Mouse (Mus musculus) hindbrain, embryonic 11.5 days (tissue): ENCODE results near the gene Amdhd2. TPM values are rescaled to one million over a fixed set of nuclear protein-coding genes. Genes with fewer than 3 reads are reported as not detected.

ENCODE experiments used
- ATAC-seq: fragments of 200-750 bp; cut with Nextera tagmentation; 2 replicates; pipeline ENCODE4 v1.8.0; 2017; ENCODE audit warnings: mild to moderate bottlenecking, moderate TSS enrichment, moderate library complexity; ENCODE audit not compliant: low FRiP score
- DNase-seq: peaks from one replicate; pipeline ENCODE4 v3.0.0-alpha.2; 2015; ENCODE audit warnings: low spot score
- H3K27ac ChIP-seq: fragments of 300-500 bp; sonication (generic); 2 replicates; pipeline ENCODE4 v1.5.1; 2014; ENCODE audit warnings: mild to moderate bottlenecking, low read depth, low read length
- H3K27me3 ChIP-seq: fragments of 300-500 bp; sonication (generic); 2 replicates; pipeline ENCODE4 v1.6.1; 2014; ENCODE audit warnings: mild to moderate bottlenecking, low read length, moderate library complexity, mixed read lengths; ENCODE audit not compliant: control insufficient read depth, insufficient read depth
- H3K36me3 ChIP-seq: fragments of 300-500 bp; sonication (generic); 2 replicates; pipeline ENCODE4 v1.6.1; 2014; ENCODE audit warnings: mild to moderate bottlenecking, low read length, moderate library complexity, mixed read lengths; ENCODE audit not compliant: control insufficient read depth, insufficient read depth
- H3K4me1 ChIP-seq: fragments of 300-500 bp; sonication (generic); replicated peaks from 2 replicates; pipeline ENCODE4 v1.6.1; 2014; ENCODE audit warnings: low read length, mixed read lengths; ENCODE audit not compliant: control insufficient read depth, insufficient read depth
- H3K4me2 ChIP-seq: fragments of 300-500 bp; sonication (generic); replicated peaks from 2 replicates; pipeline ENCODE4 v1.6.1; 2014; ENCODE audit warnings: mild to moderate bottlenecking, low read depth, low read length
- H3K4me3 ChIP-seq: fragments of 300-500 bp; sonication (generic); 2 replicates; pipeline ENCODE4 v1.5.1; 2014; ENCODE audit warnings: low read depth, low read length
- H3K9ac ChIP-seq: fragments of 300-500 bp; sonication (generic); 2 replicates; pipeline ENCODE4 v1.6.1; 2014; ENCODE audit warnings: low read depth, low read length
- H3K9me3 ChIP-seq: fragments of 300-500 bp; sonication (generic); 2 replicates; pipeline ENCODE4 v1.6.1; 2016; ENCODE audit warnings: low read length; ENCODE audit not compliant: control insufficient read depth
- WGBS: fragments of 180-500 bp; shearing (Covaris S2); extraction: QIAGEN DNeasy Blood & Tissue Kit; methylation state at CpG from one replicate; pipeline ENCODE4 v1.1.7; 2014; 5-methylcytosine and 5-hydroxymethylcytosine counted together
- polyA plus RNA-seq: library from polyadenylated mRNA; unstranded; fragments of >200 nt; fragmentation: Nextera tagmentation; extraction: Ambion mirVana; gene quantifications from 2 replicates; pipeline ENCODE4 v1.2.1, GENCODE M21; 2014

Gene Amdhd2
- polyA plus RNA-seq, 1 experiment from 2014 or later, result 31.1 TPM

GRCm38 (mm10) chr17:24190934-24191333, 27.4 kb upstream of the Amdhd2 start:
- no peaks in the 10 kb centered on the region for H3K4me1 ChIP-seq
- H3K4me2 ChIP-seq, result no peak overlapping the region
- H3K9ac ChIP-seq, result no peak overlapping the region
- ATAC-seq, result no peak
- no peaks in the 10 kb centered on the region for H3K27me3 ChIP-seq
- no peak for DNase-seq
- H3K9me3 ChIP-seq, result no peaks in the 10 kb centered on the region
- H3K4me3 ChIP-seq, result no peak overlapping the region
- no peaks in the 10 kb centered on the region for H3K36me3 ChIP-seq
- 99% methylated on average over 2 of the region's 2 CpGs for WGBS
- no peak overlapping the region for H3K27ac ChIP-seq

- Histone ChIP-seq H3K4me1 (no peaks in the 10 kb centered on the region), H3K9me3 (no peaks in the 10 kb centered on the region), H3K4me2 (no peak overlapping the region), H3K27ac (no peak overlapping the region), H3K4me3 (no peak overlapping the region), H3K9ac (no peak overlapping the region), H3K36me3 (no peaks in the 10 kb centered on the region), H3K27me3 (no peaks in the 10 kb centered on the region)
- ATAC-seq, result no peak
- no peak for DNase-seq
- WGBS, result 83% methylated on average over 3 of the region's 3 CpGs
Measured at GRCm38 (mm10) chr17:24174259-24174658, 10.7 kb upstream of the Amdhd2 start.

DNA sequence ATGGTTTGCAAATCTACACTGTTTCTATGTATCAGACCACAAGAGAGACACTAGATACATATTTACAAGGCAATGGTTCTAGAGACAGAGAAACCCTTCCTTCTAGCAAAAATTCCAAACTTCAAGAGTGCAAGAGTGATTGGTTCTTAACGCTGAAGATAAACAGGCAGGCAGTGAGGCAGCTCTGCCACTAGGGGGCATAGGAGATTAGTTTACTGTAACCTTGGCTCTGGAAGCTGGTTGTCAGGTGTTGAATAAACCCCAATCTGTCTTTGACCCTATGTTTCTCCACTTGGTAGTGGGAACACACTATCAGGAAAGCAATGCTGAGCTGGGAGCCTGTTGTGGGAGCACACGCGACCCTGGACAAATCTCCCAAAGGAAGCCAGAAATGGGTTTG, 9.9 kb upstream of the Amdhd2 start:
- H3K4me3 ChIP-seq, result no peak overlapping the region
- WGBS, result 5% methylated on average over 3 of the region's 3 CpGs
- H3K9me3 ChIP-seq, result no peaks in the 10 kb centered on the region
- no peaks in the 10 kb centered on the region for H3K27me3 ChIP-seq
- H3K27ac ChIP-seq, result no peak overlapping the region
- H3K36me3 ChIP-seq, result no peaks in the 10 kb centered on the region
- no peak overlapping the region for H3K9ac ChIP-seq
- no peak overlapping the region for H3K4me2 ChIP-seq
- DNase-seq, result peak; percentile 83
- ATAC-seq, result no peak
- H3K4me1 ChIP-seq, result no peaks in the 10 kb centered on the region

DNA sequence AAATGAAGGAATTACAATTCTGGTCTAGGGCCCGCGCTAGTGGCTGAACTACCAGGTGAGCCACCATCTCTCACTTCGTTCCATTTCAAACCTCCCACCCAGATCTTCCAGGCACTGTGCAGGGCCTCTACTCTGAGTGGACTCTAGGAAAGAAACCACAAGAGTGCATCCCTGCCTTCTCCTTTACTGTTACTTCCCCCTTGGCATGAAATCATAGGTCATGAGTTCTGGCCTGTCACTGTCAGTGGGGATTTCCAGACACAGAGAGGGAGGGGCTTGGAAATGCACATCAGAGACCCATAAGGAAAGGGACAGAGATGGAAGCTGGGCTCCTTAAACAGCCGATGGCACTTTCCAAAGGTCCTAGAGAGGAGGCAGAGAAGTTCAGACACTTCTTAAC, 8.2 kb upstream of the Amdhd2 start:
- Histone ChIP-seq H3K36me3 (no peaks in the 10 kb centered on the region), H3K9ac (no peak overlapping the region), H3K27ac (no peak overlapping the region), H3K4me2 (no peak overlapping the region), H3K4me3 (no peak overlapping the region), H3K4me1 (peaks cover 7% of the 10 kb centered on the region; the same call in 1 of the 2 replicates), H3K9me3 (no peaks in the 10 kb centered on the region), H3K27me3 (no peaks in the 10 kb centered on the region)
- no peak for ATAC-seq
- no peak for DNase-seq
- WGBS, result 85% methylated on average over 4 of the region's 4 CpGs

GRCm38 (mm10) chr17:24170729-24171128, 7.2 kb upstream of the Amdhd2 start:
- Histone ChIP-seq H3K27ac (no peak overlapping the region), H3K4me1 (peaks cover 7% of the 10 kb centered on the region; the same call in 1 of the 2 replicates), H3K4me3 (no peak overlapping the region), H3K36me3 (no peaks in the 10 kb centered on the region), H3K27me3 (no peaks in the 10 kb centered on the region), H3K9me3 (no peaks in the 10 kb centered on the region), H3K9ac (no peak overlapping the region), H3K4me2 (no peak overlapping the region)
- no peak for ATAC-seq
- WGBS, result 80% methylated on average over 5 of the region's 5 CpGs
- no peak for DNase-seq

DNA sequence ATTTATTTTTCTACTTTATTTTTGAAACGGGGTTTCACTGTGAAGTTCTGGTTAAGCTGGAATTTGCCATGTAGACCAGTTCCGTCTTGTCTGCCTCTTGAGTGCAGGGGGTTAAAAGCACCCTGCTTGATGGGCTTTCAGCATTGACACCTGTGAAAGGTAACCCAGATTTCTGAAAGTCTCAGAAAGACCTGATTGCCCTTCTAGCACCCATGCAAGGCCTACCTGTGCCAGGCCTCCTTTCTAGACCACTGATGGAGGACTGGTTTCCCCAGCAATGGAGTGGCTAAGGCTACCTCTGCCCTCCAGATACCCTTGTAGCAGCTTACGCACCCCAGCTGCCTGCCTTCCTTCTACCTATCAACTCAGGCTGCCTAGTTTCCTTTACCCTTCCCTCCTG, 6.6 kb upstream of the Amdhd2 start:
- H3K4me3 ChIP-seq, result peak overlapping the region; percentile 87
- H3K4me2 ChIP-seq, result peak overlapping the region; percentile 50
- H3K9ac ChIP-seq, result 0 out of 2 replicates have a peak overlapping the region, but pooled peaks have one; percentile 8
- no peaks in the 10 kb centered on the region for H3K27me3 ChIP-seq
- H3K4me1 ChIP-seq, result peaks cover 7% of the 10 kb centered on the region; the same call in 1 of the 2 replicates
- WGBS, result 72% methylated on average over 3 of the region's 3 CpGs
- DNase-seq (no peak), ATAC-seq (no peak)
- no peak overlapping the region for H3K27ac ChIP-seq
- H3K9me3 ChIP-seq, result no peaks in the 10 kb centered on the region
- no peaks in the 10 kb centered on the region for H3K36me3 ChIP-seq

- Histone ChIP-seq H3K4me1 (peaks cover 7% of the 10 kb centered on the region; the same call in 1 of the 2 replicates), H3K9me3 (no peaks in the 10 kb centered on the region), H3K27ac (peak within 1 kb of the TSS; percentile 94), H3K4me2 (peak within 1 kb of the TSS; percentile 56), H3K4me3 (peak within 1 kb of the TSS; percentile 87), H3K27me3 (no peaks in the 10 kb centered on the region), H3K9ac (peak within 1 kb of the TSS; percentile 88), H3K36me3 (no peaks in the 10 kb centered on the region)
- DNase-seq, result peak; percentile 96
- ATAC-seq, result peak; percentile 91
- under 1% methylated on average over 58 of the region's 58 CpGs for WGBS
Measured at GRCm38 (mm10) chr17:24169317-24170065, 5.9 kb upstream of the Amdhd2 start, which contains the start of gene Atp6v0c. Atp6v0c (minus strand) TSS chr17:24169702.

DNA sequence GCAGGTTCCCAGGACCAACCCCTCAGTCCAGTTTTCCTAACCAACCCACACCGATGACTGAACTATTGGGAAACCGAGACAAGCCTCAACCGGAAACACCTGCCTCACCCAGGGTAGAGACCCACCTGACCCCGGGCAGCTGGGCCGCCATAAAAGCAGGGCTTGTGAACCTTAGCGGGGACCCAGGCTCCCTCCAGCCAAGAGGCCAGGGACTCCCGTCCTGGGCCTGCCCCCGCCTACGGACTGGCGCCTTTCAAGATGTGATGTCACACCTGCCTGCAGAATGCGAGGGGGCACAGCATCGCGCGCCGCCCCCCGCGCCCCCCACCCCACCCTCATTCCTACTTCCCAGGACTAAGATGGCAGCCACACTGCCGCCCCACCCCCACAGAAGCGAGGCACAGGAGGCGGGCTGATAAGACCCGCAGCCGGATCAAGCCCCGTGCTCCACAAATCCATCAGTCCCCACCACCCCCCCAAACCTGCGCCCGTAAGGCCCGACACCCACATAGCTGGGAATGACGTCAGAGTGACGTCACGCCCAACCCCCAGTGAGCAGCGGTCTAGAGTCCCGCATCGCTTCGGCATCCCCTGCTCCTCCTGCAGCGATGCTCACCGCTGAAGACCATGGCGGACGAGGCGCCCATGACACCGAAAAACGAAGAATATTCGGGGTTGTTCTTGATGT, 5.2 kb upstream of the Amdhd2 start:
- peak overlapping the region; percentile 94 for H3K27ac ChIP-seq
- peak overlapping the region; percentile 87 for H3K4me3 ChIP-seq
- no peaks in the 10 kb centered on the region for H3K9me3 ChIP-seq
- DNase-seq (peak; percentile 82), ATAC-seq (peak; percentile 71)
- H3K27me3 ChIP-seq, result no peaks in the 10 kb centered on the region
- under 1% methylated on average over 40 of the region's 41 CpGs for WGBS
- H3K36me3 ChIP-seq, result no peaks in the 10 kb centered on the region
- peak overlapping the region; percentile 56 for H3K4me2 ChIP-seq
- peaks cover 7% of the 10 kb centered on the region; the same call in 1 of the 2 replicates for H3K4me1 ChIP-seq
- peak overlapping the region; percentile 88 for H3K9ac ChIP-seq
